Mouse (Mus musculus) lung, postnatal 14 days (tissue): ENCODE measurements at regions not wholly inside any gene's neighbourhood (a gene's known extent, or its start where the extent isn't known, plus 50 kb on each side); places are given as distances from the start of the nearest gene placed in this dataset.
A peak's percentile ranks its signal among the peaks of the same experiment; 100 is the strongest.

Experiments used
- DNase-seq: peaks from one replicate; pipeline ENCODE4 v3.0.0; 2021

GRCm38 (mm10) chr3:29890764-29891163 is 657.0 kb downstream of the Mecom start:
- DNase-seq: peak; percentile 7

DNA sequence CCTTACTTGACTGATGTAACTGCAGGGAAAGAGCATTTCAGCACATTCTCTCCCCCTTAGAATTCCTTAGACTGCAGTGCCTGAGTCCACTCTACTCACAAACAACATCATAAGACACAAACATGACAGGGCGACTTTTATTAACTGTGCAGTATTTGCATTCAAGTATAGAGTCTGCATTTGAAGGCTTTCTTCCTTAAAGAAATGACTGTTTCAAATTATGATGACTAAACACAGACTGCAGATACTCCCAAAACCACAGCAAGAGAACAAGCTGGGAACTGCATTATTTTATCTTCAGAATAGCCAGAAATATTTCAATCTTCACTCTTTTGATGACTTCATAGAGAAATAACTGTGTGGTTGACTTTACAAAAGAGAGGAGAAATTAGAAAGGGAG is 657.5 kb downstream of the Mecom start:
- no peak for DNase-seq

- DNase-seq: no peak
Observed at GRCm38 (mm10) chr3:29889638-29890037, 658.2 kb downstream of the Mecom start.

DNA sequence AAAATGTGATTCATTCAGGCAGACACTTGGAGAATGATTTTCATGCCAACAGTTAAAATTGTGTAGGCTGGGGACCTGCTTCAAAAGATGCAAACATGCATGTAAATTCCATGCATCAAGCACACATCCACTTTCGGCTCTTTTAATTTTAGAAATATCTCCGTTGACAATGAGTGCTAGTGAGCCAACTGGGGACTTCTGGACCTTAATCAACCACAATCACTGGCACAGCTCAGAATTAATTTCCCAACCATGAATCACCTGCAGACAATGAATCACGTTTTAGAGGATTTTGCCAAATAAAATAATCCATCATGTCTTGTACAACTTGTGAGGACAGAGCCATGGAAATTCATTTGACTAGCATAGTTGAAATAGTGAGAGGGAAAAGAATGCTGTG is 667.8 kb downstream of the Mecom start:
- DNase-seq: no peak

- no peak for DNase-seq
Observed at GRCm38 (mm10) chr3:29875768-29876167, 672.0 kb downstream of the Mecom start.

GRCm38 (mm10) chr3:29862437-29862836 is 685.4 kb downstream of the Mecom start:
- no peak for DNase-seq

DNA sequence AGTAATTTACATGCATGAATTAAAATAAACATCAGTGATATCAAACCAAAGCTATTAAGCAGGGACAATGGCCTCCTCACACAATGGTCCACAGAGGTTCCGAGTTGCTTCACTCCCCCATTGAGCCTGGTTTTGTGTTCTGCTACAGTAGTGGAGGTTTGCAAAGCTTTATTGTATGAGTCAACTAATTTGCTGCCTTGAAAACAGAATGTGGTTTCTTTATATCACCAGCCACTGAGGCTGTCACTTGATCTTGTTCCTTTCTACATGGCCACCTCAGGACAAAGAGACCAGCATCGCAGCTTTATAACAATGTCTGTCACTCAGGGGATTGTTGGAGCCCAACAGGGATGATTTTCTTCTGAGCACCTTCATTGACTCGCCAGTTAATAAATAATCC is 695.3 kb downstream of the Mecom start:
- no peak for DNase-seq

GRCm38 (mm10) chr3:29835432-29835831 is 712.4 kb downstream of the Mecom start:
- no peak for DNase-seq

DNA sequence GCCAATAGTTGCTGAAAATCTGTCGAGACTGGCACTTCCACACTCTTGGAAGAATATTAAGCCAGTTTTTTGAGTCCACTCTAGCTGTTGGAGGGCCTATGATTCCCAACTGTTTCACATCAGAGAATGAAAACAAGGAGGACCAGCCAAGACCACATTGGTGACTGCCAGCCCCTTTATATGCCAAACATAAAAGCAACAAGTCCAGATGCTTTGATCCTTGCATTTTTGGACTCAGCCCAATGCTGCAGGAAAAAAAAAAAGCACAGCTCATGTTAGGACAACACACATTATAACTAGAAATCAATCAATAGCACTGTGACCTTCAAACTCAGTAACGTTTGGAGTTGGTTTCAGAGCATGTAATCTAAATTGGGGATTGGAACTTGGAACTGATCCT is 712.9 kb downstream of the Mecom start:
- no peak for DNase-seq

- no peak for DNase-seq
Observed at GRCm38 (mm10) chr3:29831346-29831745, 716.5 kb downstream of the Mecom start.

- DNase-seq: no peak
Observed at GRCm38 (mm10) chr3:29822622-29823370, 725.0 kb downstream of the Mecom start.

DNA sequence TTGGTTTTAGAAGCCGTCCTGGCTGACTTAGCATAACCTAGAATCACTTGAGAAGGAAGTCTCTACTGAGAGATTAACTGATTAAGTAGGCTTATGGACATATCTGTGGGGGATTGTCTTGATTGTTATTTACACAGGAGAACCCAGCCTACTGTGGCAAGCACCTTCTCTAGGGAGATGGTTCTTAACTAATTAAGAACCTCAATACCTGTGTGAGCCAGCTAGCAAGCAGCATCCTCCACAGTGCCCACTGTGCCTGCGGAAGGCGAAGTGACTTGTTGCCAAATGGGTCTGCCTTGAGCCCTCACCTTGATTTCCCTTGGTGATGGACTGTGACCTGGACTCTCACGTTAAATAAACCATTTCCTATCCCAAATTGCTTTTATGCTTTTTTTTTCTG is 730.8 kb downstream of the Mecom start:
- no peak for DNase-seq

DNA sequence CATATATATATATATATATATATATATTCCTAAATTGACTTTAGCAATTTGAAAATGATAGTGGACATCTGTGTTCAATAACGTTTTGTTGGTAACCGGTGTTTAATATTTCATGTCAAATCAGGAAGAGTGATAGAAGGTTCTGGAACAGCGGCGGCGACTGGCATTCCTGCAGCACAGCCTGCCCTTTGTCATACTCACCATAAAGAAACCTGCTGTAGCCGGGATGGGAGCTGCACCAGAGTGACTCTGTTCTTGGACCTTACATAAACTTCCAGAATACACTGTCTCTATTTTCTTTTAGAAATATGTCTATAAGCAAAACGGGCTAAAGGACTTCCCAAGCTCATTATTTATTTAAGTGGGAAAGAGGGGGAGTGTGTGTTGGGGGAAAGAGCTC is 731.5 kb downstream of the Egfem1 start:
- DNase-seq: no peak

- peak; percentile 37 for DNase-seq
Observed at GRCm38 (mm10) chr3:29812480-29813240, 730.8 kb downstream of the Egfem1 start.

GRCm38 (mm10) chr3:29806046-29806445 is 724.2 kb downstream of the Egfem1 start:
- DNase-seq: no peak

DNA sequence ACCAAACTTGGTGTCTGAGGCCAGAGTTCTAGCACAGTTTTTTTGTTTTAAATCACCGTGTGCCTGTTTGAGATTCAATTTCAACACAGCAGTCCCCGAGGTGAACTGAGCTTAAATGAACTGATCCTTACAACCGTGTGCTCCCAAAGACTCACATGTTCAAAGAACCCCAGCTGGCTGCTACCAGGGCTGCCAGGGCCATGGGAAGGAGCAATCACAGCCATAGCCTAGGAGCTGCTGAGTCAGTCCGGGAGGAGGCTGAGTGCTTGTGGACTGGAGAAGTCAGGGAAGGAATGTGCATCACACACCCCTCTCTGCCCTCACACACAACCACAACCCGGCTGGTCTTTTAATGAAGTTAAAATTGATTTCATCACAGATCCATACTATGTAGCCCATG is 721.6 kb downstream of the Egfem1 start:
- no peak for DNase-seq

GRCm38 (mm10) chr3:29801081-29801480 is 719.3 kb downstream of the Egfem1 start:
- DNase-seq: no peak

DNA sequence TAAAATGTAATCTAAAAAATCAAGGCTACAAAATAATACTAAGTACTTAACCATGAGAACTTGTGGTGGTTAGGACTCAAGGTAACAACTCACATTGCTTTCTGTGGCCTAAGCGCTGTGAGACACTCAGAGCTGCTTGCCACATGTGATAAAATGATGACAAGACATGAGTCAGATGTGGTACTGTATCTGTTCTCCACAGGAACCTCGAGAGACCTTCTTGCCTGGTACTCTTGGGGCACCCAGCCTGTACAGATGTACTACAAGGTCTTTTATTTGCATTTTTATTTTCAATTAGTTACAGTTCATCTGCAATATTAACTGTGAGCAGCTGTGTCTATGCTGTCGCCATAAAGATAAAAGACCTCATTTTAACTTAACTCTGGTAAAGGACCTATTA is 692.5 kb downstream of the Egfem1 start:
- no peak for DNase-seq

DNA sequence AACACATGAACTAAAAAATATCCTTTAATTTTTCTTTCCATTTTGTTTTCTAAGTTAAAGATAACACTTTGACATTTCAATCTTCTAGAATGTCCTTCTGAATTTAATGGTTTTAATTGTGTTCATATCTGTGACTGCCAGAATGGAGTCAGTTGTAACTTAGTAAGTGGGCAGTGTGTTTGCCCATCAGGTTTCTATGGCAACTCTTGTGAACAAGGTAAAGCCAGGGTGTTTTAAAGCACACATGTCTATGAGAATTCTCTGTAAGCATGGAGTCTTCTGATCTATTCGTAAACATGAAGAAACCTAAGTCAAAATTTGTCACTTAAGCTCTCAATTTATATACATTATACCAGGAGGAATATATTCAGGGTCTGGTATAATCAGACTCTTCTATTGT is 689.4 kb downstream of the Egfem1 start:
- no peak for DNase-seq

- no peak for DNase-seq
Observed at GRCm38 (mm10) chr3:29768592-29768991, 686.8 kb downstream of the Egfem1 start.

- no peak for DNase-seq
Observed at GRCm38 (mm10) chr3:29764021-29764420, 682.2 kb downstream of the Egfem1 start.

DNA sequence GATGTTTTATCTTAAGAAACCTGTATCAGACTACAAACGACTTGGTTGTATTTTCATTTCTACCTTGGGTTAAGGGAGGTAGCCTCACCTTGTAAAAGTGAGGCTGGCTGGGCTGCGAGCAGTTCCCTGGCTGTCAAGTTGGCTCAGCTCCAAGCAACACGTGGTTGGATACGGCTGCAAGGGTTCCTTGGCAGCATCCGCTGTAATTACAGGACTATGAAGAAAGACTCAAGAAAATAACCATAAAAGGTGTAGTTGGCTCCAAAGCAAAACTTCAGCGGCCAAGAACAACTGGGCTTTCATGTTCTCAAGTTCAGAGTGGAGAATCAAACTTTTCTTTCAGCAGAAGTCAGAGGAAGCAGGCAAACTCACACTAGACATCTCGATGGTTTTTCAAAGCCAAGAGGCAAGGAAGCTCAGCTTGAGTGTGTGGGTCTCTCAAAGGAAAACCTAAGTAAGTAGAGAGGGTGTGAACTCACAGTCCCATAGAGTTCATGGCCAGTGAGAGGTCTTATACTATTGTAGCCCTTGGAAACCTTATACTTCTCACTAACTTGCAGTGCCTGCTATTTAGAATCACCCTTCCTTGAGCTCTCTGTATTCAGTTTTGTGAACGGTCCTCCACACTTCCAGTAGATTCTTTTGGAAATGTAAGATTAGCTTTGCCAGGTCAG is 676.1 kb downstream of the Egfem1 start:
- DNase-seq: peak; percentile 49
